Mouse (Mus musculus) lung, postnatal 14 days (tissue): Measurements from ENCODE around the gene Olfr1251.
"Not testable (repeated sequence)": the region's sequence is repeated elsewhere in the genome, so short reads cannot be mapped to it uniquely, and the experiment has no call there.

Experiments
- DNase-seq: peaks from one replicate; pipeline ENCODE4 v3.0.0; 2021

Gene Olfr1251

DNA sequence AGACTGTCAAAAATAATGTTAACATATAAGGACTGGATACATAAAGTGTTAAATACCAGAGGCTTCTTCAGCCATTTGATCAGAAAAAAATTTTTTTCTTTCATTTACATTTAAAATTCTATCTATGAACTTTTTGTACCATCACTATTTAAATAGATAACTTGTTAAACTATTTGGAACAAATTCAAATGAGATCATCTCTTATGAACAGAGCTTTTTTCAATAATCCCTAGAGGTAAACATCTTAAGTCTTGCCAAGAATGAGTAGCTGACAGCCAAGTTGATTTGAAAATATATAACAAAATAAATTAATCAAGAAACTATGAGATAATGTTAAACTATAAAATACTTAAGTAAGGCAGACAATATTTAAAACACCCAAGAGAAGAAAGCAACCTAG, at the start of gene Olfr1251:
Olfr1251 (minus strand) TSS at position 101 of the 400 bp plus-strand sequence.
- no peak for DNase-seq

DNA sequence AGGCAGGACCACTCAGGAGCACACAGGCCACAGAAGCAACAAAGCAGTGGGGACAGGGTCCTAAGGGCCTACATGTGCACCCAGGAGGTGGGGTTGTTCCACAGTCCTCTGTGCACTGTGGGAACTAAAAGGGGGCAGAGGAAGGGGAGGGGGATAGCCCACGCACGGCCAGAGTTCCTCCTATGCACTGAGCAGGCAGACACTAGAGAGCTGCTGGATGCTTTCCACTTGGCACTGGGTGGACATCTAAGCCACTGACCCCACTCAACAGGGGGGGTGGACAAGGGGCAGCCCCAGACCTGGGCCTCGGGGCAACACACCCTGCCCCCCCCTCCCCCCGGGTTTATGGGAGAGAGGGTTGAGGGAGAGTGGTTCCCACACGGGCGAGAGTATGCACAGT, 20.2 kb upstream of the Olfr1251 start:
- no peak for DNase-seq

GRCm38 (mm10) chr2:89661367-89661766, 10.4 kb downstream of the Olfr1251 start, which contains the start of gene Olfr1250:
Olfr1250 (minus strand) TSS chr2:89661467.
- DNase-seq, result no peak

- no peak for DNase-seq
Observed at GRCm38 (mm10) chr2:89634883-89635282, 36.9 kb downstream of the Olfr1251 start, which contains the start of gene Olfr1249. Olfr1249 (minus strand) TSS chr2:89634983.

DNA sequence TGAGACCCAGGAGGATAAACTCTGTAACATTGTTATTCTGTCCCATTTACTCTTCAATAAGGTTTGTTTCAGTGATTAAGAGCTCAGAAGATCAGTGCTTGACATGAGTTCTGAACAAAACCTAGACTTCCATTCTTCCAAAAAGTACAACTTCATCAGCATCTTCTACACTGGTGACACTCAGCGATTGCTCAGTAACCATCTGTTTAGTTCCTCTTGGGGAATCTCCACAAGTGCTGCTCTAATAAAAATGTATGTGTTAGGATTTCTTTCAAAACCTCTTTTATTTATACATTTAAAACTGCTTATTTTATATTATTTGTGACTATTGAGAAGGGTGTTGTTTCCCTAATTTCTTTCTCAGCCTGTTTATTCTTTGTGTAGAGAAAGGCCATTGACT, 53.6 kb downstream of the Olfr1251 start, which contains the start of gene Olfr1248:
Olfr1248 (minus strand) TSS at position 101 of the 400 bp plus-strand sequence.
- not testable (repeated sequence) for DNase-seq
